Mouse (Mus musculus): ENCODE results near the gene Zfp978. TPM values are rescaled to one million over a fixed set of nuclear protein-coding genes. Genes with fewer than 3 reads are reported as not detected.
"Not testable (repeated sequence)": the region's sequence is repeated elsewhere in the genome, so short reads cannot be mapped to it uniquely, and the experiment has no call there.

Gene Zfp978
- polyA plus RNA-seq, 1 experiment from 2014 or later, result 0.22 TPM

DNA sequence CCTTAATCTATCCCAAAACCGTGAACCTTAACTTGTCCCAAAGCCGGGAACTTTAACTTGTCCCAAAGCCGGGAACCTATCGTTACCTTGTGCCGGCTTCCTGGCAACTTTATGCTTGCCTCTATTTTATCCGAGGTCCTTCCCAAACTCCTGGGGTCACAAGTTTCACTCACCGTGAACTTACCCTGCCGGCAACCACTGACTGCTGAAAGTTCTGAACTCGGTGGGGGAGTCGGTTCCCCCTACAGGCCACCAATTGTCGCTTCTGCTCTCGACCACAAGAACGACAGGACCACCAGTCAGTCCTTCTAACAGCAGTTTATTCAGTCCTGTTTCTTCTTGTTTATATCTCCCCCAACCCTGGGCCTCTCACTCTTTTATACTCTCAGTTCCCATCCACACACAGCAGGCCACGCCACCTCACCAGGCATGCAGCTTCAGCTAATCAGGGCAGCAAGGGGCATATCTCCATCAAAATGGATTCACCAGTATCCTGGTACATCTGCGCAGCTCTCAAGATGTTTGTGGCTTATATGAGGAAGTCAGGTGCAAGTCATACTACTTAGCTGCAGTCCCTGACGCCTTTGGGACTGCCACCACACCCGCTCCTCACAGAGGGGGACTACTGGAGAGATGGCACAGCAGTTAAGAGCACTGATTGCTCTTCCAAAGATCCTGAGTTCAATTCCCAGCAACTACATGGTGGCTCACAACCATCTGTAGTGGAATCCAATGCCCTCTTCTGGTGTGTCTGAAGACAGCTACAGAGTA, 40.8 kb downstream of the Zfp978 start:
- not testable (repeated sequence) for H3K27ac ChIP-seq (ENCODE audit: low read depth, low read length); H3K4me3 ChIP-seq (ENCODE audit: low read depth, low read length); H3K9ac ChIP-seq (ENCODE audit: low read depth, low read length); DNase-seq (ENCODE audit: low spot score); H3K4me2 ChIP-seq (replicated peaks; ENCODE audit: low read depth, low read length); H3K36me3 ChIP-seq (ENCODE audit: control insufficient read depth, insufficient read depth, low read length); H3K4me1 ChIP-seq (replicated peaks; ENCODE audit: control insufficient read depth, insufficient read depth, low read length); H3K27me3 ChIP-seq (ENCODE audit: control insufficient read depth, insufficient read depth, low read length)
- WGBS, result 84% methylated on average over 17 of the region's 17 CpGs
- H3K9me3 ChIP-seq (ENCODE audit: control insufficient read depth, low read length), result peaks cover 34% of the 10 kb centered on the region
- ATAC-seq (ENCODE audit: low FRiP score), result 0 out of 2 replicates have a peak, but pooled peaks have one; percentile 4

DNA sequence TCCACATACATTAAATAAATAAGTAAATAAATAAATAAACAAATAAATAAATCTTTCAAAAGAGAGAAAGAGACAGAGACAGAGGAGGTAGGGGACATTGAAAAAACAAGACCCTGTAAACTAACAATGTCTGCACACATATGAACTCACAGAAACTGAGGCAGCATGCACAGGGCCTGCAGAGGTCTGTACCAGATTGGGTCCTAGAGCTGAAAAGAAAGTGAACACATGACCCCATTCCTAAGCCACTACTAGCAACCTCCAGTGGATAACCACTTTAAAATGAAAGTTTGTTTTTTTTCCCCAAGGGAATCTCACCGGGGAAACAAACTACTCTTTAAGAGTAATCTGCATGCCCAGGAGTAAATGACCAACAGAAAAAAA, 41.4 kb downstream of the Zfp978 start:
- DNase-seq (ENCODE audit: low spot score); H3K4me2 ChIP-seq (replicated peaks; ENCODE audit: low read depth, low read length); H3K36me3 ChIP-seq (ENCODE audit: control insufficient read depth, insufficient read depth, low read length); H3K4me1 ChIP-seq (replicated peaks; ENCODE audit: control insufficient read depth, insufficient read depth, low read length); H3K27ac ChIP-seq (ENCODE audit: low read depth, low read length); H3K27me3 ChIP-seq (ENCODE audit: control insufficient read depth, insufficient read depth, low read length); H3K9ac ChIP-seq (ENCODE audit: low read depth, low read length); ATAC-seq (ENCODE audit: low FRiP score); H3K4me3 ChIP-seq (ENCODE audit: low read depth, low read length): not testable (repeated sequence)
- WGBS, result 13% methylated on average over 1 of the region's 1 CpGs
- H3K9me3 ChIP-seq (ENCODE audit: control insufficient read depth, low read length), result peaks cover 34% of the 10 kb centered on the region

DNA sequence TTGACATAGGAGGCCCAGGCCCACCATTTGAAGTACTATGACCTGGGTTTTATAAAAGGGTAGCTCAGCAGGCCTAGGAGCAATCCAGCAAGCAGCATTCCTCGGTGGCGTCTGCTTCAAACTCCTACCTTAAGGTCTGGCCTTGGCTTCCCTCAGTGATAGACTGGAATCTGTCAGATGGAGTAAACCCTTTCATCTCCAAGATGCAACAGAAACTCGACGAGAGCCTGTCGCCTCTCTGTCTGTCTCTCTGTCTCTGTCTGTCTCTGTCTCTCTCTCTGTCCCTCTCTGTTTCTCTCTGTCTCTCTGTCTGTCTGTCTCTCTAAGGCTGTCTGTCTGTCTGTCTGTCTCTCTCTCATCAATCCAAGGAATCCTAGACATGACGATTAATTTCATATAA, 42.4 kb downstream of the Zfp978 start:
- DNase-seq (ENCODE audit: low spot score); H3K36me3 ChIP-seq (ENCODE audit: control insufficient read depth, insufficient read depth, low read length); H3K27me3 ChIP-seq (ENCODE audit: control insufficient read depth, insufficient read depth, low read length); H3K27ac ChIP-seq (ENCODE audit: low read depth, low read length); ATAC-seq (ENCODE audit: low FRiP score); H3K4me1 ChIP-seq (replicated peaks; ENCODE audit: control insufficient read depth, insufficient read depth, low read length); H3K9ac ChIP-seq (ENCODE audit: low read depth, low read length); H3K4me2 ChIP-seq (replicated peaks; ENCODE audit: low read depth, low read length); H3K4me3 ChIP-seq (ENCODE audit: low read depth, low read length): not testable (repeated sequence)
- H3K9me3 ChIP-seq (ENCODE audit: control insufficient read depth, low read length), result peaks cover 34% of the 10 kb centered on the region
- 92% methylated on average over 6 of the region's 6 CpGs for WGBS

DNA sequence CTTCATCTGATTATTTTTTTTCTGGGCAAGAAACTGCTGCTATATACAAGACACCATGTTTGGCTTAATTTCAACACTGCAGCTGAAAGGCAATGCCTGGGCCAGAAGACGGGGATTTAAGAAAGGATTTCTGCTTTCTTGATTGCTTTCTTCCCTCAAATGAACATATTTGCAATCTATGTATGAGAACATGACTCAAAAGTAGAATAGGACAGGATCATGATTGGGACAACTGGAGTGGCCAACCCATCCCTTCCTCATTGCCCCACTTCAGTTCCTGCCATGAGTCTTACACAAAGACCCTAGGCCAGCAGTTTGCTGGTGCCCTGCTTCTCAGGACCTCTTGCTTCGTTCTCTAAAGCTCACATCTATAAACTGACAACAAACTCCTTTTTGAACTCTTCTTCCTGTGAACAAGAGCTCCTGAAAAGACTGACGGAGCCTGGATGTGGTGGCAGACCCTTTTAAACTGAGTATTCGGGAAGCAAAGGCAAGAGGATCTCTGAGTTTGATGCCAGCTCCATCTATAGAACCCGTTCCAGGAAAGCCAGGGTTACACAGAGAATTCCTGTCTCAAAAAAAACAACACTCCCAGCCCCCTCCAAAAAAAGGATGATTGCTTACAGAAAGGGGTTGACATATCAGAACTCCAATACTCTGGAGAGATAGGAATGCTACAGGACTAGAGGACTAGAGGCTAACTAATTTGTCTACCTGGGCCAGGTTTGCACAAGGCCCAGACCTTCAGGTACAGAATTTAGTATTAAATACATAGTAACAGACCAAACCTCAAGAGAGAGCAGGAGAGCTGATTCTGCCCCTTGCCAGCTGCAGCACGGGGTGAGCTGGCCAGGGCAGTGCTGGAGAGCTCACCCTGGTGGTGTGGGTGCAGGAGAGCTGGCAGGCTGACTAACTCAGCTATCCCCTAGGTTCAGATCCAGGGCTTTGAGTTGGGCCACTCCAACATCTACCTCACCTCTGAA, 43.1 kb downstream of the Zfp978 start:
- H3K36me3 ChIP-seq (ENCODE audit: control insufficient read depth, insufficient read depth, low read length); H3K27me3 ChIP-seq (ENCODE audit: control insufficient read depth, insufficient read depth, low read length); H3K4me2 ChIP-seq (replicated peaks; ENCODE audit: low read depth, low read length); H3K27ac ChIP-seq (ENCODE audit: low read depth, low read length); DNase-seq (ENCODE audit: low spot score); H3K9ac ChIP-seq (ENCODE audit: low read depth, low read length); H3K4me1 ChIP-seq (replicated peaks; ENCODE audit: control insufficient read depth, insufficient read depth, low read length); H3K4me3 ChIP-seq (ENCODE audit: low read depth, low read length): not testable (repeated sequence)
- ATAC-seq (ENCODE audit: low FRiP score), result peak; percentile 20
- peaks cover 33% of the 10 kb centered on the region for H3K9me3 ChIP-seq (ENCODE audit: control insufficient read depth, low read length)
- 84% methylated on average over 5 of the region's 6 CpGs for WGBS

DNA sequence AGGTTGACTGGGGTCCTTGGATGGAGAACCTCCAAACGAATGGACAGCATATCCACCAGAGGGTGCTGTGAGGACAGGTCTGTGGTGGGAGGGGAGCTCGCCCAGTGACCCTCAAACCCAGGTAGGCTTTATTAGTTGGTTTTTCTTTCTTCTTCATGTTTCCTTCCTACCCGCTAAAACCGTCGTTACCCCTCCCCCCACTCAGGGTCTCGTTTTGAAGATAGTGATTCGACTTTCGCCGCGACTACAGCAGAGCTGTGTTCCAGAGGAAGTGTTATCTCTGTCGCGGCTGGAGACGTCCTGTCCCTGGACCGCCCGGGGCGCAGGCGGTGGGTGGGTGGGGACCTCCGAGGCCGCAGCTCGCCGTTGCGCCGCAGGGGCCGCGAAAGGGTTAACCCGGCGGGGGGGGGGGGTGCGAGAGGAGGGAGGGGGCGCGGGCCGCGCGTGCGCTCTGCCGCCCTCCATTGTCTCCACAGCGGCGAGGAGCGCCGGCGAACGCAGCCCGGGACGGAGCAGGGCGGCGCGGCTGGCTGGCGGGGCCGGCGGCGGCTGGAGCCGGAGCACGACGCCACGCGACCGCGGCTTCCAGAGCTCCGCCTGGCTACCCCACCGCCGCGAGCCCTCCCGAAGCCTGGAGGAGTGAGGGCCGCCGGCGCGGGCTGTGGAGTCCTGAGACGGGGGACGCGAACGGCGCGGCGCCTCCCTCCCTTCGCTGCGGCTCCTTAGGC, 45.8 kb downstream of the Zfp978 start:
- Histone ChIP-seq H3K36me3 (ENCODE audit: control insufficient read depth, insufficient read depth, low read length) (0 out of 2 replicates have a peak, but pooled peaks cover 2% of the 10 kb centered on the region), H3K27ac (ENCODE audit: low read depth, low read length) (no peak overlapping the region)

DNA sequence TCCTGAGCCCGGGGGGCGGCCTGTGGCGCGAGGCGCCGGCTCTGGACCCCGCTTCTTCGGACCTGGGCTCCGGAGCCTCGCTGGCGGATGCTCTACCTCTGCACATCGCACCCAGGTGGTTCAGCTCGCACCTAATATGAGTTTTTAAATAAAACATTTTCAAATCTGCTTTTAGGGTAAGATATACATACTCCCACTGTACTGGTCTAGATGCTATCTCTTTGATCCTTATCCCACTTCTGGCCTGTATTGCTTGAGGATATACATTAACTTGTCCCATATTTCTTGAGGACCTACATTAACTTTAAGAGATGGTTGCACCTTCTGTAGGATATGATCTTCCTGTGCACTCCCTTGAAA, 46.3 kb downstream of the Zfp978 start:
- WGBS, result 10% methylated on average over 7 of the region's 13 CpGs
- DNase-seq (ENCODE audit: low spot score) (no peak), ATAC-seq (ENCODE audit: low FRiP score) (peak; percentile 41)
- Histone ChIP-seq H3K9ac (ENCODE audit: low read depth, low read length) (peak overlapping the region; percentile 80), H3K27ac (ENCODE audit: low read depth, low read length) (no peak overlapping the region), H3K9me3 (ENCODE audit: control insufficient read depth, low read length) (peaks cover 22% of the 10 kb centered on the region), H3K4me1 (replicated peaks; ENCODE audit: control insufficient read depth, insufficient read depth, low read length) (no peaks in the 10 kb centered on the region), H3K27me3 (ENCODE audit: control insufficient read depth, insufficient read depth, low read length) (no peaks in the 10 kb centered on the region), H3K4me3 (ENCODE audit: low read depth, low read length) (peak overlapping the region; percentile 40), H3K4me2 (replicated peaks; ENCODE audit: low read depth, low read length) (peak overlapping the region; percentile 65), H3K36me3 (ENCODE audit: control insufficient read depth, insufficient read depth, low read length) (0 out of 2 replicates have a peak, but pooled peaks cover 2% of the 10 kb centered on the region)

More for the DNA sequence above, 45.8 kb downstream of the Zfp978 start:
- H3K4me1 ChIP-seq (replicated peaks; ENCODE audit: control insufficient read depth, insufficient read depth, low read length), result no peaks in the 10 kb centered on the region
- DNase-seq (ENCODE audit: low spot score), result peak; percentile 72
- peak overlapping the region; percentile 80 for H3K9ac ChIP-seq (ENCODE audit: low read depth, low read length)
- peak overlapping the region; percentile 65 for H3K4me2 ChIP-seq (replicated peaks; ENCODE audit: low read depth, low read length)
- H3K9me3 ChIP-seq (ENCODE audit: control insufficient read depth, low read length), result peaks cover 26% of the 10 kb centered on the region
- WGBS, result 2% methylated on average over 39 of the region's 75 CpGs
- ATAC-seq (ENCODE audit: low FRiP score), result peak; percentile 92
- no peaks in the 10 kb centered on the region for H3K27me3 ChIP-seq (ENCODE audit: control insufficient read depth, insufficient read depth, low read length)
- H3K4me3 ChIP-seq (ENCODE audit: low read depth, low read length), result peak overlapping the region; percentile 40

DNA sequence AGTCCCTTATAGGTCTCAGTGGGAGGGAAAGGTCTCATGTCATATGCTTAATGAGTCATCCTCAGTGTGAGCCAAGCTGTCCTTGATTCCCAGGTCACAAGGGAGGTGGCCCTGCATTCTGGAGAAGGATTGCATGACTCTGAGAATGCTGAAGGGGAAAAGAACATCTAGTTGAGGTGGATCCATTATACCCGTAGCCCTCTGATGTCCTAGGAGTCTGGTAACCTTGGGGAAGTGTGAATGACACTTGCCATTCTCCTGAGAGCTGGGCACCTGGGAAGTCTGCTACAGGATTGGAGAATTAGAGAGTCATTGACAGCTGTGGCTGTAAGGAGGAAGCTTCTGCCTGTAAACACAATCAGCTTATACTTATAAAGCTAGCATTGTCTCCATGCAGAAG, 55.3 kb downstream of the Zfp978 start:
- H3K27ac ChIP-seq (ENCODE audit: low read depth, low read length); H3K9ac ChIP-seq (ENCODE audit: low read depth, low read length); H3K4me2 ChIP-seq (replicated peaks; ENCODE audit: low read depth, low read length); H3K4me1 ChIP-seq (replicated peaks; ENCODE audit: control insufficient read depth, insufficient read depth, low read length); H3K36me3 ChIP-seq (ENCODE audit: control insufficient read depth, insufficient read depth, low read length); H3K4me3 ChIP-seq (ENCODE audit: low read depth, low read length); DNase-seq (ENCODE audit: low spot score); H3K27me3 ChIP-seq (ENCODE audit: control insufficient read depth, insufficient read depth, low read length): not testable (repeated sequence)
- 0 out of 2 replicates have a peak, but pooled peaks have one; percentile 8 for ATAC-seq (ENCODE audit: low FRiP score)
- H3K9me3 ChIP-seq (ENCODE audit: control insufficient read depth, low read length), result peaks cover 29% of the 10 kb centered on the region
- WGBS, result 82% methylated on average over 1 of the region's 1 CpGs

DNA sequence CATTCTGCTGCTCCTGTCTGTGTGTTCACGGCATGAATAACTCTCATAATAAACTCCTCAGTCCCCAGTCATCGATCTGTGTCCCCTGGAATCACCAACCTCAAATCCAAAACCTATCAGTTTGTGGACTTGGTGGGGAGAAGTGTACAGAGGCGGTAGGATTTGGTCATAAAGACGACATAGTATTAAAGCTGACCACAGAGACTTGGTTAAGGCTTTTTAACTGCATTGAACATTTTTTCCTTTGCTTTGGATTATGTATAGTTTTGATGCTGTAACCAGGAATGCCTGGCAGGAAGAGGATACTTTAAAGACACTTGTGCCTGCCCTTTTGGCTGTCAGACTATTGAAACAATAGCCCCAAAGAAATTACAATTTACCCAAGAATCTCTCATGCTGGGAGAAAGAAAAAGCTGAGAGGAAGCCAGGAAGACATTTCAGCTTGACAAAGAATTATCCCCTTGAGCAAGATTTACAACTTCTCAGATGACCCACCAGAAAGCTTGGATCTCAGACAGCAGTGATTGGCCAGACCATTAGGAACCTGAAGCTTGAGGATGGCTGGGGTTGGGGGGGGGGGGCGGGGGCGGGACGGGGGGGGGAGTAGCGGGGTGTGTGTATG, 56.2 kb downstream of the Zfp978 start:
- no peak overlapping the region for H3K4me2 ChIP-seq (replicated peaks; ENCODE audit: low read depth, low read length)
- ATAC-seq (ENCODE audit: low FRiP score) (peak; percentile 23), DNase-seq (ENCODE audit: low spot score) (no peak)
- peaks cover 33% of the 10 kb centered on the region for H3K9me3 ChIP-seq (ENCODE audit: control insufficient read depth, low read length)
- no peaks in the 10 kb centered on the region for H3K4me1 ChIP-seq (replicated peaks; ENCODE audit: control insufficient read depth, insufficient read depth, low read length)
- no peak overlapping the region for H3K9ac ChIP-seq (ENCODE audit: low read depth, low read length)
- H3K27me3 ChIP-seq (ENCODE audit: control insufficient read depth, insufficient read depth, low read length), result no peaks in the 10 kb centered on the region
- H3K36me3 ChIP-seq (ENCODE audit: control insufficient read depth, insufficient read depth, low read length), result no peaks in the 10 kb centered on the region
- 63% methylated on average over 8 of the region's 8 CpGs for WGBS
- H3K4me3 ChIP-seq (ENCODE audit: low read depth, low read length), result no peak overlapping the region
- no peak overlapping the region for H3K27ac ChIP-seq (ENCODE audit: low read depth, low read length)

All from hindbrain, embryonic 11.5 days (tissue).